Mouse (Mus musculus) urinary bladder, adult 18-20 months (tissue): ENCODE data around the gene Tas2r117.

Source experiments
- DNase-seq, 2 experiments: peaks; one replicate each; pipeline ENCODE4 v3.0.0; 2022; ENCODE audit warnings: low spot score in 2 of 2, mixed read lengths in 2 of 2

Gene Tas2r117

DNA sequence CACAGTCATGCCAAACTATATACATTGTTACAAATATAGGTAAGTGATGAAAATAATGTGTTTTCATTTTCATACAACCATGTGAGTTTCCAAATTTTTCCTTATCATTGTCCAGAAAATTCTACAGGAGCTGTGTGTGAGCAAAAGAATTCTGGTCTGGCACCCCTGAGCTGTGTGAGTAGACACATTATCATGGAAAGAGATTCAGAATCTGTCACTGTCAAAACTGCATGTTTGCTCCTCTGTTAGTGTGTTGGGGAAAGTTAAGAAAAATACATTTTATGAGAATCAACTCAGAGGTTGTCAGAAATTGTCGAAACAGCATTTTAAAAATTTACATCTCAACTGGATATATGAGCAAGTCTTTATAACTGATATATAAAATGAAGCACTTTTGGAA, at the start of gene Tas2r117:
Gene Tas2r117 (plus strand): TSS at position 301 of the 400 bp plus-strand sequence.
- DNase-seq = no peak

DNA sequence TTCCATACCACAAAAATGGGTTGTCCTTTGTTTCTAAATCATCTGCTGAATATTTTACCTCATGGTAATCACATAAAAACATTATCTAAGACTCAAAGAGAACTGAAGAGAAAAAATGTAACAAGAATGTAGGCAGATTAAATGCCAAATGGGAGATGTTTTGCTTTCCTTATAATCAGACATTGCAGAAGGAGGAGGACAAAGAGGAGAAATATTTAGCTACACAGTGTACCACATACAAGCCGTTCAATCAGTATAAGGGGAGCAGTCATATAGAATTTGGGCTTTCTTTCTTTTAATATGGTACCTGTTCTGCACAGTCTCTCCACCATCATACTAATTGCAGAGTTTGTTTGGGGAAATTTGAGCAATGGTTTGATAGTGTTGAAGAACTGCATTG, 48.2 kb upstream of the Tas2r117 start, which contains the start of gene Tas2r124:
Gene Tas2r124 (plus strand): TSS at position 301 of the 400 bp plus-strand sequence.
- no peak for DNase-seq

DNA sequence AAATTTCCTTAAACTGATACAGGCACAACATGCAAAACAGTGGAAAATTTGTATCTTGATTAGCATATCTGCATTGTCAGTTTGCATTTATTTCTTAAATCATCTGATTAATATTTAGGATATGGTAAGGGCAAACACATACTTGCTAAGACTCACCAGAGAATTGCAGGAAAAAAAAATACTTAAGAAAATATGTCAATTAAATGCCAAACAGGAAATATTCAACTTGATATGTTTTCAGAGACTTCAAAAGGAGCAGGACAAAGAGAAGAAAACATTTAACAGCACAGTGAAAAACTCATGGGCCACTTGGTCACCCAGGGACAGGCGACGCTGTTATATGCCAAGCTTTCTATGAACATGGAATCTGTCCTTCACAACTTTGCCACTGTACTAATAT, 40.8 kb upstream of the Tas2r117 start, which contains the start of gene Tas2r102:
Gene Tas2r102 (plus strand): TSS at position 301 of the 400 bp plus-strand sequence.
- no peak for DNase-seq

DNA sequence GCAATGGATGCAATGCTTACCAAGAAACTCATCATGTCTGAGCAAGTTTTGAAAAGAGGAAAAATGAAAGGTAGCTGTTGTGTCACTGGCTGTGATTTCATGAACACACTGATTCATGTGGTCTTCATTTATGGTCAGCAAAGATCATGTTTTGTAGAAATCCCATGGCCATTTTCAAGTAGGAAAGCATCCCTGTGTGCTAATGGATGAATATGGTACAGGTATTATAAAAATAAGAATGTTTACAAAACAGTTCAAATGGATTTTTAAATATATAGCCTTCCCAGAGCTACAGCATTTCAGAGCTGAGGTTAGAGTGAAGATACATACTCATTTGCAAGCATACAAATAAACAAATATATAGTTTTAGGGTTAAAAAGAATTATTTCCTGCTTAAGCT, 24.6 kb upstream of the Tas2r117 start, which contains the start of gene Tas2r136:
Gene Tas2r136 (minus strand): TSS at position 101 of the 400 bp plus-strand sequence.
- no peak for DNase-seq

DNA sequence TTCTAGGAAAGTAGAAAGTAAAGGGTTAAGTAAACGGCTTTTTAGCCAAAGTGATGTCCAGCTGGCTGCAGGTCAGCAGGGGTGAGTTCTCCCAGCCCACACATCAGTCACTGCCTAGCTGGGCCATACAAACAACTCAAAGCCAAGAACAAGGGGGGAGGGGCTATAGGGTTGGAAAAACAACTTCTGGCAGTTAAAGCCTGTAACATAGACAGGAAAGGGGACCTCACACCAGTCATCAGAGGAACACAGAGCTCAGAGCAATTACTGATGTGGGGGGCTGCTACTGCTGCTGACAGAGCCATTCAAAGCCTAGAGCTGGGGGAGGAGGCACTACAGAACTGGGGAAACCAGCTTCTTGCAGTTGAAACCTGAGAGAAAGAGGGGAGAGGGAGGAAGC, 7.2 kb upstream of the Tas2r117 start:
- DNase-seq = no peak

DNA sequence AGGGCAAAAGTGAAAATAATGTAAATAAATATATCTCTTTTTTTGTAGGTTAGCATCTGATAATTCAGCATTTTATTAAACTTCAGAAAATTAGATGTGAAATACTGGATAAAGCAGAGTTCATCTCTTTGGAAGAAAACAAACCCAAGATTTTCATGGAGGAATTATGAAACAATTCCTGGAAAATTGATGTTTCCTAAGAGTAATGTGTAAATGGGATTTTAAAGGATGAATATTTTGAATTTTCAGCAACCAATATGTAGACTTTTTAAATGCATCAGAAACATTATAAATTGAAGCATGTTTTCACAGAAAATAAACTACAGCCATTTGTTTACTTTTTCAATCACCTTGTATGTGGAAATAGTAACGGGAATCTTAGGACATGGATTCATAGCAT, 44.2 kb downstream of the Tas2r117 start, which contains the start of gene Tas2r123:
Gene Tas2r123 (plus strand): TSS at position 301 of the 400 bp plus-strand sequence.
- no peak for DNase-seq
